Mouse (Mus musculus) embryo, embryonic 10.5 days (tissue): ENCODE measurements around the gene Zcchc4.

Experiments used
- DNase-seq: peaks from one replicate; pipeline ENCODE4 v3.0.0-alpha.2; 2015; ENCODE audit warnings: low spot score

Gene Zcchc4

GRCm38 (mm10) chr5:52794109-52794508 lies 18.9 kb downstream of the Zcchc4 start:
- no peak for DNase-seq

DNA sequence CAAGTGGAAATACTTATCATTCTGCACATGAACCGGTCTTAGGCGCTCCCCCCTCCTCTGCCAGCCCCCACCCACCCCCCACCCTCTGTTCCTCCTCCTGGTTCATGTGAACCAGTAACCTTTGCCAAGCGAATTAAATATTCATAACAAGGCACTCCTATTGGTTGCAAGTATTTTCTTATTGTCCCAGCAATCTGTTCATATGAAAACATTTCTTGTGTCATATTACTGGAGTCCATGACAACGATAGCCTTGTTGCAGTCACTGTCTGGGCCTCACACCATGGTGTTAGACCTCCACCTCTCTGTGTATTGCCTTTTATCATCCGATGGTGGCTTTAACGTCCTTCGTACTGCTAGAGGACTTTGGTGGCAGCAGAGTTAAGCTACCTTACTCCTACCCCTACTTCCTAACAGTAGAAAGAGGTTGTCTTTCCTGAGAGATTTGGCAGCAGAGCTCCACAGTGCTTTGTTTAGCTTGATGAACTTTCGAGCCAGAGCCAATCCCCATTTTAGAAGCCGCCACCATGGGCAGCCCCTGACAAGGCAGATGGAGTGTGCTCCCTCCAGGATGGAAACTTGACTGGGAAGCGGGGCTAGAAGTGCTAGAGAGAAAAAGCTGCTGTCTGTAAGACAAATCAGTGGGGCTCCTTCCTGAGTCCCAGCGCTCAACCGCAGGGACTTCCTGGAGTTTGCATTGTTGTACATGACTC lies 24.2 kb downstream of the Zcchc4 start:
- DNase-seq: no peak

DNA sequence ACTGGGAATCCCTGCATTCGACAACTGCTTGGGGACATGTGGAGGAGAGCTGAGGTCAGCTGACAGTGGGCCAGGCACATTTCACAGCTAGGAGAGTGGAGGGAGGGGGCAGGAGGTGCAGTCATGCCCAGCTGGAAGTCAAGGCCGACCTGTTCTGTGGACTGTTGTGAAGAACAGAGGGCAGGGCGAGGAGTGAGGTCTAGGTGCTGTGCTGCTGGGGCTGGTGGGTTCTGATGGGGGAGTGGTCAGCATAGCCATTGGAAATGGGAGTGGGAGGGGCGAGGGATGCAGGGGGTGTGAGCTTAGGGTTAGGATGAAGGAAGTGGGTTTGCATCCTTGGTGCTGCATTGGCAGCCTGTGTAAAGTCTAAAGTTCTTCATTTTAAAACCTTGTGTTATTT lies 30.6 kb downstream of the Zcchc4 start:
- no peak for DNase-seq

DNA sequence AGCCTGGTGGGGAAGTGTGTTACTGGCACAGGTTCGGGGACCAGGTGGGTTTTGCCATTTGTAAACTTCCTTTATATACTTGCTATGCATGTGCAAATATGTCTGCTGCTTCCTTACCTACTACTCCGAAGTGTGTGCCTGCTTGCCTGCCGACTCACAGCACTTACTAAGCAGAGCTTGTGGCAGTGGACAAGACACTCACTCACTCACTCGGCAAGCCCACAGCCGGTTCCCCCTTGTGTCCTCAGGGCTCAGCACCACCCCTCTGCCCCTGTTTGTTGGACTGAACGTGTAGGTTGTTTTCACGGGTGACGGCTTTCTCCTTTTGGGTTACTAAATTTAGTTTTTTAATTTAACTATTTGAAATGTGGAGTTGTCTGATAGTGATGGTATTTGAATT lies 31.1 kb downstream of the Zcchc4 start:
- no peak for DNase-seq

- no peak for DNase-seq
Observed at GRCm38 (mm10) chr5:52807030-52807429, 31.8 kb downstream of the Zcchc4 start.

DNA sequence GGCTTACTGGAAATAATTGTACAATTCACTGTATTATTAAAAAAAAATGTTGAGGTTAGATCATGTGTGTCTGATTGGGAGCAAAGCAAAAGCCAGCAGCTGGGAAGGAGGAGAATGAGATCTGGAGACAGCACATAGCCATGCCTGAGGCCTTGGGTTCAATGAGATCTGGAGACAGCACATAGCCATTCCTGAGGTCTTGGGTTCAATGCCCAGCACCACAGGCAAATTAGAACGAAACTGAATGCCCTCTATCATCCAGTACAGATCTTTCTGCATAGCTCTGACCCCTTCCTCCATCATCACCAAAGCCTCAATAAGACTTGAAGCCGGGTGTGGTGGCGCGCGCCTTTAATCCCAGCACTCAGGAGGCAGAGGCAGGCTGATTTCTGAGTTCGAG lies 35.2 kb downstream of the Zcchc4 start:
- no peak for DNase-seq

GRCm38 (mm10) chr5:52811056-52811455 lies 35.8 kb downstream of the Zcchc4 start:
- no peak for DNase-seq

DNA sequence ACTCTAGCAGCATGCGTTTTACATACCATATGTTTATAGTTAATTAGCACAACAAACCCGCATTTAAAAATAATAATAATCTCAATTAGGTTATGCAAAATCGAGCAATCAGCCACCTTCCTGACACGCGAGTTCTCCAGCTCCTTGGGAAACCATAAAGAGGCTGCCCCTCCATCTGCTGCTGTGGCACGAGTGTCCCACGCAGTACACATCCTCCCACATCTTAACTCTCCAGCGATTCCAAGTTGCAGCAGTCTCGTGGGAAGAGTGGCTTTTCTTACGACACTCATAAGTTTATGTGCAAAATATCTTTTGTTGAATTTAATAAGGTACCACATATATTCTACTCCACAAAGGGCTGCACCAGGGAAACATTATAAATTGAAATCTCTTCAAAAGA lies 37.2 kb downstream of the Zcchc4 start:
- DNase-seq: no peak

- DNase-seq: no peak
Observed at GRCm38 (mm10) chr5:52813312-52813711, 38.1 kb downstream of the Zcchc4 start.

GRCm38 (mm10) chr5:52818676-52819075 lies 43.5 kb downstream of the Zcchc4 start:
- DNase-seq: no peak

DNA sequence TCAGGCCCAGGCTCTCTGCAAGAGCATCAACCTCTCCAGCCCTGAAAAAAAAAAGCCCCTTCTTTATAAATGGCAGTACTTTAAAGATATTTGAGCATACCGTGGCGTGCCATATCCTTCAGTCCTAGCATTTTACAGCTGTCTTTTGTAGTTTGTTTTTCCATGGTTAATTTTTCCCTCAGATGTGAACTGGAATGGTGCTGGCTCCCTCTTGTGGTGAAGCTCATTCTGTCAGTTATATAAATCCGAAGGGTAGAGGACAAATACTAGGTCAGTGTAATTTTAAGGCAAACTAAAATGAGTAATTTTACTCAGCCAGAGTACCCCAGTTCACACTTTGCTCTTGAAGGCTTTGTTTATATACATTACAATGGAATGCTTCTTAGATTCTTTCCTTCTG lies 46.5 kb downstream of the Zcchc4 start:
- peak; percentile 68 for DNase-seq

- DNase-seq: no peak
Observed at GRCm38 (mm10) chr5:52827923-52828322, 52.7 kb downstream of the Zcchc4 start.

DNA sequence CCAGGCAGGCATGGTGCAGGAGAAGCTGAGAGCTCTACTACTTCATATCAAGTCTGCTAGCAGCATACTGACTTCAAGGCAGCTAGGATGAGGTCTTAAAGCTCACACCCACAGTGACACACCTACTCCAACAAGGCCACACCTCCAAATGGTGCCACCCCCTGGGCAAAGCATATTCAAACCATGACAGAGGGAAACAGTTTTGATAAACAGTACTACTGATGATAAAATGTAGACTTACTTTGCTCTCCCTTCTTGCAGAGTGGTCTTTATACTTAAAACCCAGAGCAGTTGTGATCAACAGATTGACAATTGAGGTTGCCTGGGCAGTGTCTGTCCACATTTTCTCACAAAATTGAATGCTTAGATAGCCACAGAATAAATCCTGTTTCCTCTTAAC lies 57.8 kb downstream of the Zcchc4 start:
- peak; percentile 12 for DNase-seq

- peak; percentile 100 for DNase-seq
Observed at GRCm38 (mm10) chr5:52833761-52834274, 58.6 kb downstream of the Zcchc4 start, which contains the start of gene Anapc4. TSS of gene Anapc4 (plus strand) at chr5:52834012.

GRCm38 (mm10) chr5:52834386-52834785 lies 59.2 kb downstream of the Zcchc4 start:
- peak; percentile 26 for DNase-seq

GRCm38 (mm10) chr5:52844319-52844718 lies 69.1 kb downstream of the Zcchc4 start:
- DNase-seq: no peak

GRCm38 (mm10) chr5:52855727-52856126 lies 80.5 kb downstream of the Zcchc4 start:
- DNase-seq: peak; percentile 8

DNA sequence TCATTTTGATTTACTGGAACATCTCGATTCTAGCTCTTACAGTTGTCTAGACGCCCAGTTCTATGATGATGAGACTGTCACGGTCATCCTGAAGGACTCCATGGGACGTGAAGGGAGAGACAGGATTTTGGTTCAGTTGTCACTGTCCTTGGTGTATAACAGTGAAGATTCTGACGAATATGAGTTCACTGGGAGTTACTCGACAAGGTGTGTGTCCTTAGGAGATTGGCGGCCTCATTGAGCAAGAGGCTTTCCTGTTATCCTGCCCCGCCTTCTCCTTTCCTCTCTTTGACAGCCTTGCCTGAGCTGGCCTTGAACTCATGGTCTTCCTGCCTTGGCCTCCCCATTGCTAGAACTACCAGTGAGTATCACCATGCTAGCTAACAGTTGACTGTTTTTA lies 89.2 kb downstream of the Zcchc4 start:
- DNase-seq: no peak

DNA sequence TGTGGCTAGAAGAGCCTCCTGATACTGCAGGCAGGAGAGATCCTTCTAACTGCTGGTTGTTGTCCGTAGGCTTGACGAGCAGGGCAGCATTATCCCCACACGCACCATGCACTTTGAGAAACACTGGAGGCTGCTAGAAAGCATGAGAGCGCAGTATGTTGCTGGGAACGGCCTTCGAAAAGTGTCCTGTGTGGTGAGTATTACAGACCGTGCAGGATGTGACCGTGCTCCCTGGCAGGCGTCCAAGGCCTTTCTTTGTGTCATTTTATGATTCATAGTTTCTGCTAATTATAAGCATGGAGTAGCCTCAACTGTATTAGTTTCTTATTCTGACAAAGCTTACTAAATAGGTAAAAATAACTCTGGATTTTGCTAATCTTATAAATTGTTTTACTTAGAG lies 90.6 kb downstream of the Zcchc4 start:
- DNase-seq: no peak

- DNase-seq: no peak
Observed at GRCm38 (mm10) chr5:52866361-52867155, 91.3 kb downstream of the Zcchc4 start.

DNA sequence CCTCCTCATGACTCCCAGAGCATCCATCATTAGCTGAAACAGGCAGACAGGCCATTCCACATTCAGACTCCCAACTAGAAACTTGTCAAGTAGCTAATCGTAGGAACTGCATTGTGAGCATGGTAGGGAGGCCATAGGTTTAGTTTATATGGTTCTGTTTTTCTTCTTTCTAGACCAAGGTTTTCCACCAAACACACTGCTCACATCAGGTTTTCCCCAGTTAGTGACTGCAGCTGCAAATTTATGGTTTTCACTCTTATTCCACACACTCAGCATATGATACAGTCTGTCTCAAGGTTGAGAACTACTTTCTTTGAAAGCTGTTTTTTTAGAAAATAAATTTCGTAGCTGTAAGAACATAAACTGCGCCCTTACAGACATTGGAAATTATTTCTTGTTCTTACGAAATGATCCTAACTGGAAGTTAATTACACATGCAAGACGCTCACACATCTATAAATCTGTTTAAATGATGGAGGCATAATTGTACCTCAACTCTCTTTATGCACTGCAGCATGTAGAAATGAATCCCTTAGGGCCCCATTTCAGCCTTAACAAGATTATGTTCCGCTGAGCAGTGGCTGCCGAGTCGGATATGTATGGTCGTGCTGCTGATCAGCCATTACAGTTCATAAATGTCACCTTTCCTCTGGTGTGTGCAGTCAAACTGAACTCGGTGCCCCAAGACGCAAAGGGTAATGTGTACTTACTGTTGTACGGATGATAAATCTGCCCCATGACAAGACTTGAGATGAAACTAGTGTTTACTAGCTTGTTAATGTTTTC lies 93.9 kb downstream of the Zcchc4 start:
- DNase-seq: no peak

- no peak for DNase-seq
Observed at GRCm38 (mm10) chr5:52871461-52871860, 96.3 kb downstream of the Zcchc4 start.
